Mouse (Mus musculus) limb, embryonic 11.5 days (tissue): ENCODE results near the gene Senp3. TPM values are rescaled to one million over a fixed set of nuclear protein-coding genes. Genes with fewer than 3 reads are reported as not detected.

ENCODE experiments used
- ATAC-seq: fragments of 200-750 bp; cut with Nextera tagmentation; 2 replicates; pipeline ENCODE4 v1.8.0; 2017; ENCODE audit warnings: low read depth; ENCODE audit not compliant: insufficient number of reproducible peaks, low FRiP score, low TSS enrichment
- DNase-seq: peaks from one replicate; pipeline ENCODE4 v3.0.0-alpha.2; 2015; ENCODE audit warnings: low spot score
- H3K27ac ChIP-seq: fragments of 300-500 bp; sonication (generic); replicated peaks from 2 replicates; pipeline ENCODE4 v1.5.1; 2014; ENCODE audit warnings: low read depth, mild to moderate bottlenecking, low read length
- H3K27me3 ChIP-seq: fragments of 300-500 bp; sonication (generic); 2 replicates; pipeline ENCODE4 v1.6.1; 2014; ENCODE audit warnings: mild to moderate bottlenecking, low read length, mixed read lengths; ENCODE audit not compliant: control insufficient read depth, insufficient read depth
- H3K36me3 ChIP-seq: fragments of 300-500 bp; sonication (generic); 2 replicates; pipeline ENCODE4 v1.6.1; 2014; ENCODE audit warnings: mild to moderate bottlenecking, low read length, moderate library complexity, mixed read lengths; ENCODE audit not compliant: control insufficient read depth, insufficient read depth
- H3K4me1 ChIP-seq: fragments of 300-500 bp; sonication (generic); 2 replicates; pipeline ENCODE4 v1.6.1; 2014; ENCODE audit warnings: low read length, mixed read lengths; ENCODE audit not compliant: control insufficient read depth, insufficient read depth
- H3K4me2 ChIP-seq: fragments of 300-500 bp; sonication (generic); 2 replicates; pipeline ENCODE4 v1.6.1; 2014; ENCODE audit warnings: low read depth, mild to moderate bottlenecking, moderate library complexity; ENCODE audit not compliant: severe bottlenecking
- H3K4me3 ChIP-seq: fragments of 300-500 bp; sonication (generic); 2 replicates; pipeline ENCODE4 v1.5.1; 2014; ENCODE audit warnings: low read depth, low read length
- H3K9ac ChIP-seq: fragments of 300-500 bp; sonication (generic); 2 replicates; pipeline ENCODE4 v1.6.1; 2014; ENCODE audit warnings: mild to moderate bottlenecking, low read length
- H3K9me3 ChIP-seq: fragments of 300-500 bp; sonication (generic); 2 replicates; pipeline ENCODE4 v1.6.1; 2016; ENCODE audit warnings: low read length; ENCODE audit not compliant: control insufficient read depth
- WGBS: fragments of 180-500 bp; shearing (Covaris S2); extraction: QIAGEN DNeasy Blood & Tissue Kit; methylation state at CpG from one replicate; pipeline ENCODE4 v1.1.7; 2014; 5-methylcytosine and 5-hydroxymethylcytosine counted together
- polyA plus RNA-seq: library from polyadenylated mRNA; unstranded; fragments of >200 nt; fragmentation: Nextera tagmentation; extraction: Ambion mirVana; gene quantifications from 2 replicates; pipeline ENCODE4 v1.2.1, GENCODE M21; 2014

Gene Senp3
- polyA plus RNA-seq, 1 experiment from 2014 or later, result 127 TPM

- no peak overlapping the region for H3K27ac ChIP-seq
- 92% methylated on average over 1 of the region's 1 CpGs for WGBS
- no peaks in the 10 kb centered on the region for H3K36me3 ChIP-seq
- H3K4me1 ChIP-seq, result no peaks in the 10 kb centered on the region
- no peaks in the 10 kb centered on the region for H3K9me3 ChIP-seq
- no peak for ATAC-seq
- H3K4me2 ChIP-seq, result no peak overlapping the region
- no peaks in the 10 kb centered on the region for H3K27me3 ChIP-seq
- no peak overlapping the region for H3K4me3 ChIP-seq
- H3K9ac ChIP-seq, result no peak overlapping the region
- no peak for DNase-seq
These were observed 8.0 kb upstream of the Senp3 start for GRCm38 (mm10) chr11:69689891-69690290.

- DNase-seq (no peak), ATAC-seq (no peak)
- Histone ChIP-seq H3K4me1 (no peaks in the 10 kb centered on the region), H3K36me3 (no peaks in the 10 kb centered on the region), H3K9ac (no peak overlapping the region), H3K27ac (no peak overlapping the region), H3K9me3 (no peaks in the 10 kb centered on the region), H3K4me3 (no peak overlapping the region), H3K4me2 (no peak overlapping the region), H3K27me3 (no peaks in the 10 kb centered on the region)
- whole genome bisulfite sequencing, result 53% methylated on average over 5 of the region's 5 CpGs
These were observed 5.2 kb upstream of the Senp3 start for GRCm38 (mm10) chr11:69687061-69687460.

- no peak overlapping the region; the same call in 1 of the 2 replicates for H3K4me2 ChIP-seq
- H3K9ac ChIP-seq, result peak overlapping the region; percentile 32; the same call in 1 of the 2 replicates
- H3K36me3 ChIP-seq, result no peaks in the 10 kb centered on the region
- H3K9me3 ChIP-seq, result no peaks in the 10 kb centered on the region
- H3K4me1 ChIP-seq, result no peaks in the 10 kb centered on the region
- 20% methylated on average over 4 of the region's 4 CpGs for WGBS
- no peaks in the 10 kb centered on the region for H3K27me3 ChIP-seq
- DNase-seq (no peak), ATAC-seq (no peak)
- no peak overlapping the region for H3K27ac ChIP-seq
- H3K4me3 ChIP-seq, result no peak overlapping the region
These were observed 4.5 kb upstream of the Senp3 start for GRCm38 (mm10) chr11:69686377-69686776.

GRCm38 (mm10) chr11:69685526-69686148 is 3.8 kb upstream of the Senp3 start, which contains the start of gene Tnfsf13:
Gene Tnfsf13, minus strand, starts transcription at chr11:69685784.
- ATAC-seq (no peak), DNase-seq (no peak)
- H3K4me1 ChIP-seq, result 0 out of 2 replicates have a peak, but pooled peaks cover 4% of the 10 kb centered on the region
- no peak within 1 kb of the TSS for H3K27ac ChIP-seq
- peak within 1 kb of the TSS; percentile 32; the same call in 1 of the 2 replicates for H3K9ac ChIP-seq
- no peaks in the 10 kb centered on the region for H3K27me3 ChIP-seq
- no peak within 1 kb of the TSS; the same call in 1 of the 2 replicates for H3K4me2 ChIP-seq
- 83% methylated on average over 10 of the region's 10 CpGs for WGBS
- no peak within 1 kb of the TSS for H3K4me3 ChIP-seq
- H3K36me3 ChIP-seq, result no peaks in the 10 kb centered on the region
- no peaks in the 10 kb centered on the region for H3K9me3 ChIP-seq

- H3K27ac ChIP-seq, result no peak overlapping the region
These were observed 3.1 kb upstream of the Senp3 start for GRCm38 (mm10) chr11:69684936-69685335.

GRCm38 (mm10) chr11:69684128-69684745 is 2.4 kb upstream of the Senp3 start:
- no peak for DNase-seq
- ATAC-seq, result no peak
- H3K4me1 ChIP-seq, result peaks cover 8% of the 10 kb centered on the region; the same call in 1 of the 2 replicates
- no peak overlapping the region for H3K4me3 ChIP-seq
- H3K4me2 ChIP-seq, result no peak overlapping the region
- no peak overlapping the region for H3K27ac ChIP-seq
- no peaks in the 10 kb centered on the region for H3K27me3 ChIP-seq
- no peaks in the 10 kb centered on the region for H3K9me3 ChIP-seq
- no peaks in the 10 kb centered on the region for H3K36me3 ChIP-seq
- H3K9ac ChIP-seq, result no peak overlapping the region
- 82% methylated on average over 12 of the region's 12 CpGs for WGBS

More at GRCm38 (mm10) chr11:69684936-69685335, 3.1 kb upstream of the Senp3 start:
- Histone ChIP-seq H3K36me3 (no peaks in the 10 kb centered on the region), H3K4me2 (no peak overlapping the region), H3K9ac (no peak overlapping the region), H3K4me3 (no peak overlapping the region), H3K27me3 (no peaks in the 10 kb centered on the region), H3K4me1 (peaks cover 8% of the 10 kb centered on the region; the same call in 1 of the 2 replicates), H3K9me3 (no peaks in the 10 kb centered on the region)
- 81% methylated on average over 6 of the region's 6 CpGs for WGBS
- DNase-seq (no peak), ATAC-seq (no peak)

GRCm38 (mm10) chr11:69683576-69683975 is 1.7 kb upstream of the Senp3 start:
- peaks cover 8% of the 10 kb centered on the region; the same call in 1 of the 2 replicates for H3K4me1 ChIP-seq

GRCm38 (mm10) chr11:69682840-69683533 is 1.1 kb upstream of the Senp3 start:
- DNase-seq (peak; percentile 97), ATAC-seq (peak; percentile 18; the same call in 1 of the 2 replicates)
- H3K4me3 ChIP-seq, result no peak overlapping the region
- H3K9ac ChIP-seq, result peak overlapping the region; percentile 53
- H3K27me3 ChIP-seq, result no peaks in the 10 kb centered on the region
- WGBS, result 28% methylated on average over 12 of the region's 12 CpGs
- H3K4me2 ChIP-seq, result peak overlapping the region; percentile 92; the same call in 1 of the 2 replicates
- H3K4me1 ChIP-seq, result peaks cover 8% of the 10 kb centered on the region; the same call in 1 of the 2 replicates
- peaks cover 7% of the 10 kb centered on the region; the same call in 1 of the 2 replicates for H3K36me3 ChIP-seq
- H3K9me3 ChIP-seq, result no peaks in the 10 kb centered on the region
- no peak overlapping the region for H3K27ac ChIP-seq

More at GRCm38 (mm10) chr11:69683576-69683975, 1.7 kb upstream of the Senp3 start:
- ATAC-seq, result no peak
- Histone ChIP-seq H3K27me3 (no peaks in the 10 kb centered on the region), H3K4me2 (no peak overlapping the region), H3K36me3 (peaks cover 4% of the 10 kb centered on the region; the same call in 1 of the 2 replicates), H3K9ac (no peak overlapping the region), H3K27ac (no peak overlapping the region), H3K9me3 (no peaks in the 10 kb centered on the region), H3K4me3 (no peak overlapping the region)
- 82% methylated on average over 7 of the region's 7 CpGs for WGBS
- DNase-seq, result no peak
